Mouse (Mus musculus) cortical plate, adult 2 months (tissue): ENCODE data around the gene Rnasel. TPM values are rescaled to one million over a fixed set of nuclear protein-coding genes. Genes with fewer than 3 reads are reported as not detected.
"Not testable (repeated sequence)": the region's sequence is repeated elsewhere in the genome, so short reads cannot be mapped to it uniquely, and the experiment has no call there.

ENCODE experiments used
- H3K27ac ChIP-seq: fragments of 200-500 bp; 2 replicates; pipeline ENCODE4 v1.5.1; 2012; ENCODE audit warnings: low read length, control low read depth, inconsistent platforms; ENCODE audit not compliant: insufficient read depth
- H3K4me1 ChIP-seq: fragments of 200-500 bp; 2 replicates; pipeline ENCODE4 v1.6.1; 2011; ENCODE audit warnings: low read length; ENCODE audit not compliant: control insufficient read depth, insufficient read depth
- H3K4me3 ChIP-seq: fragments of 200-500 bp; 2 replicates; pipeline ENCODE4 v1.5.1; 2011; ENCODE audit warnings: mild to moderate bottlenecking, low read length, control low read depth; ENCODE audit not compliant: insufficient read depth
- CTCF ChIP-seq: fragments of 200-500 bp; IDR thresholded peaks from 2 replicates; pipeline ENCODE4 v1.5.1; 2011; ENCODE audit warnings: mild to moderate bottlenecking, control low read depth, low read length; ENCODE audit not compliant: insufficient read depth; ENCODE audit errors: extremely low read depth
- POLR2A ChIP-seq: fragments of 200-500 bp; IDR thresholded peaks from 2 replicates; pipeline ENCODE4 v1.6.1; 2011; ENCODE audit warnings: mild to moderate bottlenecking, low read length, control low read depth; ENCODE audit not compliant: insufficient read depth; ENCODE audit errors: extremely low read depth
- polyA plus RNA-seq: library from polyadenylated mRNA; depleted of rRNA; stranded (reverse); fragments of >200 nt; gene quantifications from 2 replicates; pipeline ENCODE4 v1.2.3, GENCODE M21; 2012

The Rnasel gene
- polyA plus RNA-seq, 1 experiment = 15.0 TPM

DNA sequence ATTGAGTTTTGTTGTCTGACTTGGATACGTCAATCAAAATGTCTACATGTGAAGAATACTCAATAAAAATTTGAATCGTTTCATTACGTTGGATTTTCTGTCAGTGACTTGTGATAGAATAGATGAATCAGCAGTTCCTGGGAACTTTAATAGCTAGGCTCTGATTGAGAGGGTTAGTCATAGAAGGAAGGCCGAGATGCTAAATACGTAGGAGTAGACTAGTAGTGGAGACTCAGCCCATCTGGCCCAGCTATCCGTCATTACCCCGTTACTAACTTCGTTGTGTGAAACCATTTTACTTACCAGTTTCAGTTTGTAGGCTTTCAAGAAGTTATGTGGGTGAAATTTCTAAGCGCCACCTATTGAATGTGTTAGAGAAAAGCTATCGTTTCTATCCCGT, 14.9 kb downstream of the Rnasel start:
- no peak overlapping the region for H3K27ac ChIP-seq
- TF ChIP-seq POLR2A = no peak
- no peak for TF ChIP-seq CTCF
- H3K4me1 ChIP-seq = no peaks in the 10 kb centered on the region
- H3K4me3 ChIP-seq = no peak overlapping the region

DNA sequence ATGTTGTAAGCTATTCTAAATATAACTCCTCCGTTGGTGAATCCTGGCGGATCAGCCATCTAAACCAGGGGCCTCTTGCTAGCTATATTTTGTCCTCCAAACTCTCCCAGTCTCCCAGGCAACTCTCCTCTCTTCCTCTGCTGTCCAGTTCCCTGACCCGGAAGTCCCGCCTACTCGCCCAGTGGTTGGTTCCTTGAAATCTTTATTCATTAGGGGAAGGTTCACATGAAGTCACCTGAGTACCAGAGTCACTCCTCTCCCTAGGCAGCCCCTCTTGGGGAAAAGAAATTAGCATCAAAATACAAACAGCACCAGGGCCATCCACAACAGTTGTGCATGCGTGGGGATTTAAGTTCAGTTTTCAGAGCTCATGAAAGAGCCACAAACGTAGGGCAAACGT, 17.1 kb downstream of the Rnasel start:
- Histone ChIP-seq H3K4me1 (no peaks in the 10 kb centered on the region), H3K27ac (no peak overlapping the region), H3K4me3 (no peak overlapping the region)
- TF ChIP-seq POLR2A (no peak), CTCF (no peak)

DNA sequence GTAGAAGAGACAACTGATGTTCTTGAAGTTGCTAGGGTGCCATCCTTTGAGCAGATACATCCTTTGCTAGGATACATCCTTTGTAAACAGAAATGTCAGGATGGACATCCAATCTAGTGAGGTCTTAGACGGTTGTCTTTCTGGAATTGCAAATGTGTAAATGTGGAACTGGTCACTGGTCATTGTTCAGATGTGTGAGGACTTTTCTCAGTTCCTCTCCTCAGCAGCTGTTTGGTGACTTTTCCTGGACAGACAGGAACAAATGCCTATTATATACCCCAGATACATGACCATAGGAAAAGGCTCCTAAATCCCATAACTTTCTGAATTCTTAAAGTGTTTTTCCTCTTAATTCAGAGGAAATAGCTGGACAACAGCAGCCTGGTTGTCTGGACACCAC, 18.1 kb downstream of the Rnasel start:
- Histone ChIP-seq H3K4me1 (no peaks in the 10 kb centered on the region), H3K27ac (no peak overlapping the region), H3K4me3 (no peak overlapping the region)
- TF ChIP-seq CTCF (no peak), POLR2A (no peak)

DNA sequence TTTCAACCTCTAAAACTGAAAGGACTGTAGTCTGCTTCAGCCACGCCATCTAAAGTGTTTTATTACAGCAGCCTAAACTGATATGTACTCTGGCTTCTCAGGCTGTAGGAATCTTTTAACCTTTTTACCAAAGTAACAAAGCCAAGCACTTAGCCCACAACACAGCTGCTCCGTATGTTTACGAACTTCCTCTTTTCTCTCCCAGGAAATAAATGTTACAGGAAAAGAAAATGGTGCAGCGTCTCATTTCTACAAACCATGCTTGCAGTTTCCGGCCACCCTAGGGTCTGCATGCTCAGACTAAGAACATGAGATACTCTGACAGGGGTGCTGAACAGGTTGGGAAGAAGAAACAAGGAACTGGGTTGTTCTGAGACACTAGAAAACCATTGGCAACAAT, 19.2 kb downstream of the Rnasel start:
- Histone ChIP-seq H3K4me3 (no peak overlapping the region), H3K27ac (no peak overlapping the region), H3K4me1 (no peaks in the 10 kb centered on the region)
- no peak for TF ChIP-seq POLR2A
- no peak for TF ChIP-seq CTCF

DNA sequence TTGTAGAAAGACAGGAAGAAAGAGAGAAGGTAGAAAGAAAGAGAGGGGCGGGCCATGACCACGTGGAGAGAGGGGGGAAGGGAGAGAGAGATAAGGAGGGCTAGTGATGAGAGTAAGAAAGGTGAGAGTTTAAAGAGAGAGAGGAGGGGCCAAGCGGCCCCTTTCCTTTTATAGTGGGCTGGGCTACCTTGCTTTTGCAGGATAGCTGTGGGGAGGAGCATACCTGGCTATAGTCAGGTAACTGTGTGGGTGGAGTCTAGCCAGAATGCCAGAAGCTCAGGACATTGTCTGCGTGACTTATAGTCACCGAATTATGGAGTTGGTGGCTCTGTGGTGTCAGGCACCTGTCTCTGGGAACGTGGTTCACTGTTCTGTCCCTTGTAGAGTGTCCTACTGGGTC, 20.3 kb downstream of the Rnasel start:
- H3K27ac ChIP-seq, H3K4me1 ChIP-seq, H3K4me3 ChIP-seq: not testable (repeated sequence)

DNA sequence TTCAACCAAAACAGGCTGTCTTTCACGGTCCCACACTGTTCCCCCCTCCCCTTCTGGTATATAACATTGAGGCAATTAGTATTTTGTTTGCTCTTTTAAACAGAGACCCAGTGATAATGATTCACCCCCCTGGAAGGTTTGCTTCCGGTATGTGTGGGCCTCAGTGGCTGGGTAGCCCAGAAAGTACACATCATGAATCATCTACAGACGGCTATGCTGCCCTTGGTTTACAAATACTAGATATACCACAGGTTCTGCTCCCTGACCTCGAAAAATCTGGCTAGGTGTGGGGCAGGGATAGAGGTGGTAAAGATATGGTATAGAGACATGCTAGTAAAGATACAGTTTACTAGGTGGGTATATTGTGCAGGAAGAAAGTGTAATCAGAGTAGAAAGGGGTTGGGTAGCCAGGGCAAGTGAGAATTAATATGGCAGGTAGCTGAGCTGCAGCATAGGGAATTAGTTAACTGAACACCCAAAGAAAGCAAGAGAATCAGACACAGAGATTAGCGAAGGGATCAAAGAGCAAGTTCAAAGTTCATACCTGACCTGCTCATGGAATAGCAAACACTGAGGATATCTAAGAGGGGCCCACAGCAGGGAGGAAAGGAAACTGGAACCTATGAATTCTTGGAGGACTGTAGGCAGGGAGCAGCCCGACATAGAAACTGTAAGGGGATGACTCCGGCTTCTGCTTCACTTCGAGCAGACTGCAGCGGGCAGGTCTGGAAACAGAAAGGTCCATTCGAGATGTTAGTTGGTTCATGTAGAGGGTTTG, 21.0 kb downstream of the Rnasel start:
- TF ChIP-seq CTCF = no peak
- TF ChIP-seq POLR2A = no peak
- no peak overlapping the region for H3K27ac ChIP-seq
- no peak overlapping the region for H3K4me3 ChIP-seq
- no peaks in the 10 kb centered on the region for H3K4me1 ChIP-seq

DNA sequence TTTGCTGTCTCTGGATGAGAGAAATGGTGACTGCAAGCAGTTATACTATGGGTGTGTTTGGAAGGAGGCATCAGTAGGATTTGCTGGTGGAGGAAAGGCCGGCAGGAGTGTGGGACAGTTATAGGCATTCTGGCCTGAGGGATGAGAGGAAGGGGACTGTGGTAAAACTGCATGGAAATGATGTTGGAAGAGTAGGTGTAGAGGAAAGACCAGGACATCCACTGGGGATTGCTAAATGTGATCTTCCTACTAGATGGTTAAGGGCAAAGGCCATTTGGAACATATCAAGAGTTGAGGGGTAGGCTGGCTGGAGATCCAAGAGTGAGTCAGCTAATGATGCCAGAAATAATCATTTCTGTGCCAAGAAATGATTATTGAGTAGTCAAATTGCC, 21.5 kb downstream of the Rnasel start:
- H3K4me1 ChIP-seq = no peaks in the 10 kb centered on the region
- TF ChIP-seq CTCF = no peak
- TF ChIP-seq POLR2A = no peak
- no peak overlapping the region for H3K27ac ChIP-seq
- H3K4me3 ChIP-seq = no peak overlapping the region

DNA sequence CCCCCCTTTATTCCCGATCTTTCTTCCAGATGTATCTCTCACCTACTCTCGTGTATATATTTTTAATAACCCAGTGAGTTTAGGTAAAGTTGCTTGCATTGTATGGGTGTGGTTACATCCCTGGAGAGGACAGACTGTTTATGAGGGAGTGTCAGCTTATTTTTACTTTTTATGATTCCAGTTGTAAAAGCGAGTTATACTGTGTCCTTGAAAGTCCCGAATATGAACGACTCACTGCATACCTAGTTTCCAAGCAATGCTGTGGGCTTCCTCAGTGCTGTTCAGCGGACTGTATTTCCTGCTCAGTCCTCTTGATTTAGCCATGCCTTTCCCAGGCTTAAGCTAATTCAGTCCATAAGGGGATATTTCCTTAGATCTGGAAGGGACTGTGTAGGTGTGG, 25.9 kb downstream of the Rnasel start:
- no peaks in the 10 kb centered on the region for H3K4me1 ChIP-seq
- TF ChIP-seq CTCF (no peak), POLR2A (no peak)
- H3K4me3 ChIP-seq = no peak overlapping the region
- H3K27ac ChIP-seq = no peak overlapping the region

DNA sequence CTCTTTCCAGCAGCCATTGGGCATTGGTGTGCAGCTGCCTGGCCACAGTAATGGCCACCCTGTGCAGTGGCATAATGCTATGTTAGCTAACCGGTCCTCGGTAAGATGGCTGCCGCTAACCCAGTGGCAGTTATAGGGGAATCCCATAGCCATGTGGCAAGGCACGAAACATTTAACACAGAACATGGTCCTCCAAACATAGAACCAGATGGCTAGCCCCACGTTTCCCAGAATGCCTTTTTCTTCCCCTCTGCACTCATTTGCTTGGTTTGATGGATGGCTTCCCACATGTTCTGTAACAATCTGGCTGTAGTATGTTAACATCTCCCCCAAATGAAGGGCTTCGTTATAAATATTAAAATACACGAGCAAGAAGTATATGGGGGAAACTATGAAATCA, 27.0 kb downstream of the Rnasel start:
- H3K4me1 ChIP-seq = no peaks in the 10 kb centered on the region
- TF ChIP-seq CTCF = no peak
- TF ChIP-seq POLR2A = no peak
- H3K4me3 ChIP-seq = no peak overlapping the region
- no peak overlapping the region for H3K27ac ChIP-seq

DNA sequence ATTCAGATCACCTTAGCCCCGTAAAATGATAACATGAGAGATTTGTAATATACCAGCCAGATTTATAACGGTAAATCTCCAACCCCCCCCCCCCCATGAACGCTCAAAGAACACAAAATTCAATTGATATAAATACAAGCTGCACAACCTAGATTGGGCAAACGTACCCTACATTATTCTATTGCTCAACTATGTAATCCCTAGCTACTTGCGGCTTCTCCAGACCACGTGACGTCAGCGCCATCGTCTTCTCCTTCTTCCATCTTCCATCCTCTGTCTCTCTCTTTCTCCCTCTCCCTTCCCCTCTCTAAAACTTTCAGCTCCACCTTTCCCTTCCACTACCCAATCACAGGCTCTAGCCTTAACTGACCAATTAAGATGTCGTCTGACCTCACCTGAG, 29.0 kb downstream of the Rnasel start:
- TF ChIP-seq POLR2A (no peak), CTCF (no peak)
- H3K27ac ChIP-seq = no peak overlapping the region
- H3K4me1 ChIP-seq = no peaks in the 10 kb centered on the region
- H3K4me3 ChIP-seq = no peak overlapping the region
